Mouse (Mus musculus) embryonic facial prominence, embryonic 11.5 days (tissue): ENCODE results near the gene Rgs9. TPM values are rescaled to one million over a fixed set of nuclear protein-coding genes. Genes with fewer than 3 reads are reported as not detected.
"Not testable (repeated sequence)": the region's sequence is repeated elsewhere in the genome, so short reads cannot be mapped to it uniquely, and the experiment has no call there.

Experiments
- ATAC-seq: fragments of 200-750 bp; cut with Nextera tagmentation; replicated peaks from 2 replicates; pipeline ENCODE4 v1.8.0; 2017; ENCODE audit warnings: low read depth; ENCODE audit not compliant: insufficient number of reproducible peaks, low FRiP score, low TSS enrichment
- DNase-seq: peaks from one replicate; pipeline ENCODE4 v3.0.0-alpha.2; 2015; ENCODE audit warnings: low spot score
- H3K27ac ChIP-seq: fragments of 300-500 bp; sonication (generic); replicated peaks from 2 replicates; pipeline ENCODE4 v1.5.1; 2014; ENCODE audit warnings: mild to moderate bottlenecking, low read depth, low read length, control low read depth
- H3K27me3 ChIP-seq: fragments of 300-500 bp; sonication (generic); 2 replicates; pipeline ENCODE4 v1.6.1; 2014; ENCODE audit warnings: mild to moderate bottlenecking, low read length, moderate library complexity, mixed read lengths; ENCODE audit not compliant: control insufficient read depth, insufficient read depth
- H3K36me3 ChIP-seq: fragments of 300-500 bp; sonication (generic); replicated peaks from 2 replicates; pipeline ENCODE4 v1.6.1; 2014; ENCODE audit warnings: low read depth, mild to moderate bottlenecking, low read length, moderate library complexity, mixed read lengths; ENCODE audit not compliant: control insufficient read depth, insufficient read depth
- H3K4me1 ChIP-seq: fragments of 300-500 bp; sonication (generic); 2 replicates; pipeline ENCODE4 v1.6.1; 2014; ENCODE audit warnings: low read length, mixed read lengths; ENCODE audit not compliant: control insufficient read depth, insufficient read depth
- H3K4me2 ChIP-seq: fragments of 300-500 bp; sonication (generic); 2 replicates; pipeline ENCODE4 v1.6.1; 2014; ENCODE audit warnings: low read depth, mild to moderate bottlenecking, control low read depth, low read length, moderate library complexity
- H3K4me3 ChIP-seq: fragments of 300-500 bp; sonication (generic); 2 replicates; pipeline ENCODE4 v1.5.1; 2014; ENCODE audit warnings: low read depth, low read length, control low read depth
- H3K9ac ChIP-seq: fragments of 300-500 bp; sonication (generic); replicated peaks from 2 replicates; pipeline ENCODE4 v1.6.1; 2014; ENCODE audit warnings: mild to moderate bottlenecking, control low read depth, low read length
- H3K9me3 ChIP-seq: fragments of 300-500 bp; sonication (generic); replicated peaks from 2 replicates; pipeline ENCODE4 v1.6.1; 2016; ENCODE audit warnings: mild to moderate bottlenecking, low read length, inconsistent platforms, mixed read lengths; ENCODE audit not compliant: control insufficient read depth
- WGBS: fragments of 180-500 bp; shearing (Covaris S2); extraction: QIAGEN DNeasy Blood & Tissue Kit; methylation state at CpG from one replicate; pipeline ENCODE4 v1.1.7; 2014; 5-methylcytosine and 5-hydroxymethylcytosine counted together
- polyA plus RNA-seq: library from polyadenylated mRNA; unstranded; fragments of >200 nt; fragmentation: Nextera tagmentation; extraction: Ambion mirVana; gene quantifications from 2 replicates; pipeline ENCODE4 v1.2.1, GENCODE M21; 2014

Rgs9 gene
- polyA plus RNA-seq, result 0.73 and 1.1 TPM in 2 replicates

GRCm38 (mm10) chr11:109297710-109298375 is at the start of gene Rgs9:
Gene Rgs9, minus strand, starts transcription at chr11:109298129.
- H3K27me3 ChIP-seq, result peaks cover 2% of the 10 kb centered on the region; the same call in 1 of the 2 replicates
- H3K4me3 ChIP-seq, result peak within 1 kb of the TSS; percentile 34
- ATAC-seq, result peak; percentile 96
- H3K36me3 ChIP-seq, result no peaks in the 10 kb centered on the region
- no peak within 1 kb of the TSS for H3K27ac ChIP-seq
- H3K4me1 ChIP-seq, result no peaks in the 10 kb centered on the region
- no peaks in the 10 kb centered on the region for H3K9me3 ChIP-seq
- DNase-seq, result peak; percentile 94
- WGBS, result 4% methylated on average over 37 of the region's 37 CpGs
- peak within 1 kb of the TSS; percentile 60 for H3K4me2 ChIP-seq
- H3K9ac ChIP-seq, result peak within 1 kb of the TSS; percentile 29

GRCm38 (mm10) chr11:109347242-109347959 is 49.5 kb upstream of the Rgs9 start:
- Histone ChIP-seq H3K36me3 (no peaks in the 10 kb centered on the region), H3K4me3 (no peak overlapping the region), H3K9ac (no peak overlapping the region), H3K27ac (no peak overlapping the region), H3K4me2 (no peak overlapping the region), H3K27me3 (no peaks in the 10 kb centered on the region), H3K4me1 (0 out of 2 replicates have a peak, but pooled peaks cover 2% of the 10 kb centered on the region), H3K9me3 (no peaks in the 10 kb centered on the region)
- no peak for ATAC-seq
- no peak for DNase-seq
- 72% methylated on average over 10 of the region's 10 CpGs for WGBS

- no peak overlapping the region for H3K9ac ChIP-seq
Observed at GRCm38 (mm10) chr11:109343991-109344599, 46.2 kb upstream of the Rgs9 start.

GRCm38 (mm10) chr11:109343558-109343957 is 45.6 kb upstream of the Rgs9 start:
- no peaks in the 10 kb centered on the region for H3K9me3 ChIP-seq
- 29% methylated on average over 7 of the region's 7 CpGs for WGBS
- H3K27me3 ChIP-seq, result no peaks in the 10 kb centered on the region
- H3K9ac ChIP-seq, result no peak overlapping the region
- no peak for DNase-seq
- no peak overlapping the region for H3K27ac ChIP-seq
- no peaks in the 10 kb centered on the region for H3K36me3 ChIP-seq
- no peak overlapping the region for H3K4me2 ChIP-seq
- H3K4me3 ChIP-seq, result no peak overlapping the region
- ATAC-seq, result no peak
- 0 out of 2 replicates have a peak, but pooled peaks cover 2% of the 10 kb centered on the region for H3K4me1 ChIP-seq

More at GRCm38 (mm10) chr11:109343991-109344599, 46.2 kb upstream of the Rgs9 start:
- 0 out of 2 replicates have a peak, but pooled peaks cover 2% of the 10 kb centered on the region for H3K4me1 ChIP-seq
- no peak for DNase-seq
- H3K4me2 ChIP-seq, result no peak overlapping the region
- WGBS, result 24% methylated on average over 10 of the region's 10 CpGs
- no peak overlapping the region for H3K4me3 ChIP-seq
- H3K9me3 ChIP-seq, result no peaks in the 10 kb centered on the region
- H3K36me3 ChIP-seq, result no peaks in the 10 kb centered on the region
- H3K27me3 ChIP-seq, result no peaks in the 10 kb centered on the region
- no peak for ATAC-seq
- H3K27ac ChIP-seq, result no peak overlapping the region

GRCm38 (mm10) chr11:109342666-109343065 is 44.7 kb upstream of the Rgs9 start:
- not testable (repeated sequence) for H3K4me2 ChIP-seq, H3K4me3 ChIP-seq, H3K4me1 ChIP-seq, DNase-seq, H3K27me3 ChIP-seq, H3K27ac ChIP-seq, H3K36me3 ChIP-seq, ATAC-seq, H3K9me3 ChIP-seq, H3K9ac ChIP-seq
- 93% methylated on average over 3 of the region's 4 CpGs for WGBS

GRCm38 (mm10) chr11:109340541-109340940 is 42.6 kb upstream of the Rgs9 start:
- 87% methylated on average over 5 of the region's 5 CpGs for WGBS
- no peak overlapping the region for H3K4me2 ChIP-seq
- H3K36me3 ChIP-seq, result no peaks in the 10 kb centered on the region
- no peak overlapping the region for H3K4me3 ChIP-seq
- H3K9me3 ChIP-seq, result no peaks in the 10 kb centered on the region
- H3K27me3 ChIP-seq, result no peaks in the 10 kb centered on the region
- H3K9ac ChIP-seq, result no peak overlapping the region
- H3K27ac ChIP-seq, result no peak overlapping the region
- no peaks in the 10 kb centered on the region for H3K4me1 ChIP-seq
- no peak for ATAC-seq
- no peak for DNase-seq

- 95% methylated on average over 8 of the region's 8 CpGs for WGBS
- H3K4me2 ChIP-seq, result no peak overlapping the region
Observed at GRCm38 (mm10) chr11:109339155-109339938, 41.4 kb upstream of the Rgs9 start.

More at GRCm38 (mm10) chr11:109339155-109339938, 41.4 kb upstream of the Rgs9 start:
- H3K9me3 ChIP-seq, result no peaks in the 10 kb centered on the region
- no peak for DNase-seq
- no peaks in the 10 kb centered on the region for H3K27me3 ChIP-seq
- no peak overlapping the region for H3K4me3 ChIP-seq
- no peaks in the 10 kb centered on the region for H3K4me1 ChIP-seq
- H3K9ac ChIP-seq, result no peak overlapping the region
- no peak for ATAC-seq
- H3K36me3 ChIP-seq, result no peaks in the 10 kb centered on the region
- no peak overlapping the region for H3K27ac ChIP-seq
